Mouse (Mus musculus) CH12.LX (cell line): ENCODE measurements at regions not wholly inside any gene's neighbourhood (a gene's known extent, or its start where the extent isn't known, plus 50 kb on each side); places are given as distances from the start of the nearest gene placed in this dataset.
"Not testable (repeated sequence)": the region's sequence is repeated elsewhere in the genome, so short reads cannot be mapped to it uniquely, and the experiment has no call there.

Experiments used
- DNase-seq: peaks from one replicate; pipeline ENCODE4 v3.0.0-alpha.2; 2013; ENCODE audit errors: extremely low read depth
- H3K27ac ChIP-seq: 2 replicates; pipeline ENCODE4 v1.5.1; 2012; ENCODE audit warnings: low read depth, mild to moderate bottlenecking, control low read depth, moderate library complexity; ENCODE audit not compliant: insufficient read depth
- H3K27me3 ChIP-seq: replicated peaks from 2 replicates; pipeline ENCODE3; 2012; ENCODE audit warnings: inconsistent platforms
- H3K36me3 ChIP-seq, 2 experiments: replicated peaks in 1 of 2; 2 replicates each; pipeline versions ENCODE3 to v1.6.1; 2012; ENCODE audit warnings: inconsistent platforms in 1 of 2, low read length in 1 of 2, mild to moderate bottlenecking in 1 of 2, mixed read lengths in 1 of 2, moderate library complexity in 1 of 2; ENCODE audit not compliant: control insufficient read depth in 1 of 2, insufficient read depth in 1 of 2
- H3K4me1 ChIP-seq, 2 experiments: 2 replicates each; pipeline ENCODE4 v1.6.1; 2012; ENCODE audit warnings: inconsistent platforms in 1 of 2, moderate library complexity in 1 of 2; ENCODE audit not compliant: insufficient read depth in 2 of 2, control insufficient read depth in 1 of 2
- H3K4me2 ChIP-seq: 2 replicates; pipeline ENCODE4 v1.6.1; 2012; ENCODE audit warnings: low read depth, mild to moderate bottlenecking, control low read depth; ENCODE audit not compliant: poor library complexity, insufficient read depth, severe bottlenecking
- H3K4me3 ChIP-seq, 3 experiments: fragments of 150-350 bp in 1 of 3; sonication (generic) in 1 of 3; replicated peaks in 1 of 3; 2 replicates each; pipeline versions ENCODE3 to v1.5.1; 2011 to 2012; ENCODE audit warnings: low read depth in 2 of 3, low read length in 2 of 3, mild to moderate bottlenecking in 2 of 3, moderate library complexity in 2 of 3, control low read depth in 1 of 3, improper control_type of control experiment in 1 of 3, inconsistent platforms in 1 of 3, mixed read lengths in 1 of 3; ENCODE audit not compliant: poor library complexity in 1 of 3
- H3K79me2 ChIP-seq: replicated peaks from 2 replicates; pipeline ENCODE4 v1.6.1; 2012; ENCODE audit warnings: mild to moderate bottlenecking, moderate library complexity; ENCODE audit not compliant: control insufficient read depth, poor library complexity, insufficient read depth, severe bottlenecking; ENCODE audit errors: extremely low read depth
- H3K9ac ChIP-seq: 2 replicates; pipeline ENCODE4 v1.6.1; 2012; ENCODE audit warnings: low read depth, mild to moderate bottlenecking, control low read depth, moderate library complexity; ENCODE audit not compliant: insufficient read depth
- H3K9me3 ChIP-seq: replicated peaks from 2 replicates; pipeline ENCODE3; 2012; ENCODE audit warnings: low read length, inconsistent platforms, mixed read lengths
- CTCF ChIP-seq, 2 experiments: IDR thresholded peaks in 1 of 2; conservative IDR thresholded peaks in 1 of 2; 2 replicates each; pipeline ENCODE4 v1.5.1; 2011 to 2012; ENCODE audit warnings: low read depth in 2 of 2, low read length in 2 of 2, improper control_type of control experiment in 1 of 2, inconsistent platforms in 1 of 2, mild to moderate bottlenecking in 1 of 2, moderate library complexity in 1 of 2
- dilution Hi-C: fragments of 300-500 bp; cut with MboI; formaldehyde crosslinking; loops from 2 replicates; pipeline ENCODE4 v1.14.3; 2020; ENCODE audit warnings: low sequenced_read_pairs; ENCODE audit not compliant: extremely low pct_unique_long_range_greater_than_20kb, extremely low pct_ligation_motif_present
- in situ Hi-C: fragments of 300-500 bp; cut with MboI; formaldehyde crosslinking; loops from 3 replicates; pipeline ENCODE4 v1.14.3; 2019; ENCODE audit warnings: low sequenced_read_pairs, low pct_ligation_motif_present, low pct_unique_long_range_greater_than_20kb, mixed read lengths

- 0 out of 4 replicates have a peak, but pooled peaks of 1 of the 2 experiments have one; percentile 3 for TF ChIP-seq CTCF (conservative IDR thresholded peaks at IDR 0.05 in 1 of 2, IDR thresholded peaks at IDR 0.05 in 1 of 2; ENCODE audit: low read depth in 2 of 2, low read length in 2 of 2)
- H3K4me1 ChIP-seq, H3K79me2 ChIP-seq, in situ Hi-C loops, H3K27ac ChIP-seq, H3K9ac ChIP-seq, dilution Hi-C loops, H3K36me3 ChIP-seq, H3K27me3 ChIP-seq, H3K9me3 ChIP-seq: not testable (repeated sequence)
- H3K4me2 ChIP-seq, result peak overlapping the region; percentile 87
- DNase-seq, result peak; percentile 7
- H3K4me3 ChIP-seq, result peak overlapping the region in 1 of 3 experiments; percentile 52
Measured at GRCm38 (mm10) chr8:71789031-71789460, 63.5 kb upstream of the Fcho1 start.

GRCm38 (mm10) chr8:71780624-71781023, 55.1 kb upstream of the Fcho1 start:
- dilution Hi-C loops, H3K9ac ChIP-seq, H3K36me3 ChIP-seq, H3K79me2 ChIP-seq, H3K27me3 ChIP-seq, H3K4me1 ChIP-seq, in situ Hi-C loops, H3K9me3 ChIP-seq, H3K4me3 ChIP-seq, H3K4me2 ChIP-seq: not testable (repeated sequence)
- H3K27ac ChIP-seq, result peak overlapping the region; percentile 84
- peak; percentile 12 for DNase-seq

- H3K9me3 ChIP-seq, H3K4me1 ChIP-seq, in situ Hi-C loops, H3K27me3 ChIP-seq, H3K36me3 ChIP-seq, dilution Hi-C loops, H3K79me2 ChIP-seq, H3K4me2 ChIP-seq, H3K9ac ChIP-seq, DNase-seq, H3K4me3 ChIP-seq: not testable (repeated sequence)
- peak overlapping the region; percentile 83 for H3K27ac ChIP-seq
Measured at GRCm38 (mm10) chr8:71779824-71780223, 54.3 kb upstream of the Fcho1 start.

GRCm38 (mm10) chr8:71779380-71779779, 53.9 kb upstream of the Fcho1 start:
- H3K27me3 ChIP-seq, H3K4me1 ChIP-seq, H3K9me3 ChIP-seq, H3K36me3 ChIP-seq, in situ Hi-C loops, H3K4me2 ChIP-seq, H3K79me2 ChIP-seq, H3K4me3 ChIP-seq, dilution Hi-C loops, H3K9ac ChIP-seq, DNase-seq: not testable (repeated sequence)
- H3K27ac ChIP-seq, result peak overlapping the region; percentile 83; the same call in 1 of the 2 replicates
